ENCODE assay signal across 11 mouse cellular contexts in the genomic region with DNA sequence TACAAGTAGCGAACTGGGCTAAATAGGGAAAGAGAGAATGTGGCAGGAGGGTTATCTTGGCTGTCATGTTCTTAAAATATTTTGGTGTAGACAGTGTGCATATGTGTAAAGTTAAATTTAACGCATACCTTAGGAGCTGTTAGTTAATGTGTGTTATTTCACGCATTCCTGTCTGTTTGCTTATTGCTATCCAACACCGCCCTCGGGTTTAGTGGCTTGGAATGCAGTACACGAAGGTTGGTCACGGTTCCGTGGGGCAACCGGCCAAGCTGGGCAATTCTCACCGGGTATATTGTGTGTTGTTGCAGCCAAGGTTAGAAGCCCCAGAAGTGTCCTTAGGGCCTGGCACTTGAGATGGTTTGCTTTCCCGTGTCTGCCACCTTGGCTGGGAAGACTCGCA.
DNase-seq lines count a peak whose midpoint lies in the region; ATAC-seq lines count a peak whose summit lies in the region.
"Had no signal": no experiment of that assay in that cellular context is flagged by ENCODE, and none has a peak within 500 bp of the region (broad histone marks: within the 10 kb centered on the region; RNA-seq: fewer than 3 reads in every experiment).

No protein-coding gene starts in this region.

- H3K27ac ChIP-seq in kidney, embryonic 14.5 days (ENCODE audit: low read depth, low read length), result no peak overlapping the region
- H3K27ac ChIP-seq in kidney, embryonic 15.5 days, result no peak overlapping the region
- H3K27ac ChIP-seq: forebrain, embryonic 12.5 days had no signal

- peak; percentile 10 for DNase-seq in embryo, embryonic 10 days (ENCODE audit: low spot score)
- DNase-seq in embryo, embryonic 10.5 days (ENCODE audit: low spot score), result no peak
- DNase-seq in kidney, adult 11 months, result peak; percentile 67
- DNase-seq in lung, postnatal 36 days, result peak; percentile 20
- DNase-seq in spleen, adult 12 weeks (ENCODE audit: low spot score), result no peak
- DNase-seq in thymus, postnatal 10 days (ENCODE audit: low spot score in 2 of 2), result no peak
- DNase-seq: cerebellum, adult 11-12 months; thymus, adult 18-20 months had no signal

- H3K9me3 ChIP-seq in kidney, embryonic 14.5 days (ENCODE audit: control insufficient read depth, low read length), result no peaks in the 10 kb centered on the region
- H3K9me3 ChIP-seq in kidney, embryonic 15.5 days (replicated peaks), result no peaks in the 10 kb centered on the region
- H3K9me3 ChIP-seq: forebrain, embryonic 12.5 days had no signal

- H3K36me3 ChIP-seq in kidney, embryonic 14.5 days (ENCODE audit: control insufficient read depth, insufficient read depth, low read length), result no peaks in the 10 kb centered on the region
- H3K36me3 ChIP-seq in kidney, embryonic 15.5 days, result no peaks in the 10 kb centered on the region
- H3K36me3 ChIP-seq: forebrain, embryonic 12.5 days had no signal

- no peaks in the 10 kb centered on the region for H3K4me1 ChIP-seq in kidney, embryonic 14.5 days (ENCODE audit: control insufficient read depth, insufficient read depth, low read length)
- peaks cover 7% of the 10 kb centered on the region; the same call in 1 of the 2 replicates for H3K4me1 ChIP-seq in kidney, embryonic 15.5 days
- H3K4me1 ChIP-seq: forebrain, embryonic 12.5 days had no signal

- H3K4me2 ChIP-seq in kidney, embryonic 14.5 days (replicated peaks; ENCODE audit: low read depth, low read length), result no peak overlapping the region
- H3K4me2 ChIP-seq in kidney, embryonic 15.5 days, result no peak overlapping the region
- H3K4me2 ChIP-seq: forebrain, embryonic 12.5 days had no signal

- 67% methylated on average over 12 of the region's 12 CpGs for WGBS in kidney, embryonic 14.5 days
- 56% methylated on average over 12 of the region's 12 CpGs for WGBS in kidney, embryonic 15.5 days

- ATAC-seq in kidney, embryonic 14.5 days (ENCODE audit: low FRiP score, low TSS enrichment), result no peak
- peak; percentile 67; the same call in 1 of the 2 replicates for ATAC-seq in kidney, embryonic 15.5 days (replicated peaks; ENCODE audit: low FRiP score)

- H3K9ac ChIP-seq in kidney, embryonic 14.5 days (ENCODE audit: low read depth, low read length), result no peak overlapping the region
- H3K9ac ChIP-seq in kidney, embryonic 15.5 days, result no peak overlapping the region
- H3K9ac ChIP-seq: forebrain, embryonic 12.5 days had no signal

- no peaks in the 10 kb centered on the region for H3K27me3 ChIP-seq in kidney, embryonic 14.5 days (ENCODE audit: control insufficient read depth, insufficient read depth, low read length)
- H3K27me3 ChIP-seq in kidney, embryonic 15.5 days, result no peaks in the 10 kb centered on the region
- H3K27me3 ChIP-seq: forebrain, embryonic 12.5 days had no signal

- H3K4me3 ChIP-seq in kidney, embryonic 14.5 days (ENCODE audit: low read length), result no peak overlapping the region
- no peak overlapping the region for H3K4me3 ChIP-seq in kidney, embryonic 15.5 days (replicated peaks)
- H3K4me3 ChIP-seq: forebrain, embryonic 12.5 days had no signal

Comparison
In these comparisons a context has a peak if more than half of its experiments do, and no peak if none do; other contexts are left out.
1. DNase-seq: peak in embryo, embryonic 10 days (single experiment), kidney, adult 11 months (single experiment) and lung, postnatal 36 days (single experiment); none in embryo, embryonic 10.5 days (single experiment), spleen, adult 12 weeks (single experiment) and thymus, postnatal 10 days (0 of 2).